Mouse (Mus musculus): Measurements from ENCODE around the gene H2-M10.3. TPM values are rescaled to one million over a fixed set of nuclear protein-coding genes. Genes with fewer than 3 reads are reported as not detected.

Gene H2-M10.3
- polyA plus RNA-seq (2012; rRNA removed): not detected in 2 replicates

GRCm38 (mm10) chr17:36368317-36368716 is at the start of gene H2-M10.3:
H2-M10.3 (minus strand) TSS chr17:36368417.

GRCm38 (mm10) chr17:36326055-36326454 is 42.2 kb downstream of the H2-M10.3 start, which contains the start of gene H2-M10.1:
H2-M10.1 (minus strand) TSS chr17:36326155.

Other genes with a start within 250 kb of the H2-M10.3 start
- 0.12 TPM in 1 of 2 replicates, not detected in the other for gene Gm19684, start 246.7 kb downstream of the H2-M10.3 start, polyA plus RNA-seq (2012; rRNA removed)
- gene Gm7030, start 239.0 kb downstream of the H2-M10.3 start, polyA plus RNA-seq (2012; rRNA removed): not detected in 2 replicates
- 0.17 and 0.55 TPM in 2 replicates for gene Gm8909, start 199.9 kb downstream of the H2-M10.3 start, polyA plus RNA-seq (2012; rRNA removed)
- not detected in 2 replicates for gene H2-T3, start 178.1 kb downstream of the H2-M10.3 start, polyA plus RNA-seq (2012; rRNA removed)
- 77.7 and 108 TPM in 2 replicates for gene Rpp21, start 110.3 kb downstream of the H2-M10.3 start, polyA plus RNA-seq (2012; rRNA removed)
- 4.6 and 4.7 TPM in 2 replicates for gene Trim39, start 96.2 kb downstream of the H2-M10.3 start, polyA plus RNA-seq (2012; rRNA removed)
- gene H2-M10.2, start 81.9 kb downstream of the H2-M10.3 start, polyA plus RNA-seq (2012; rRNA removed): not detected in 2 replicates
- gene H2-M10.1, start 42.3 kb downstream of the H2-M10.3 start, polyA plus RNA-seq (2012; rRNA removed): not detected in 2 replicates
- gene H2-M10.4, start 93.9 kb upstream of the H2-M10.3 start, polyA plus RNA-seq (2012; rRNA removed): not detected in 2 replicates
- not detected in 2 replicates for gene H2-M11, start 178.7 kb upstream of the H2-M10.3 start, polyA plus RNA-seq (2012; rRNA removed)

All from stomach, adult 2 months (tissue).